Mouse (Mus musculus) left cerebral cortex, postnatal 25 days (tissue): Measurements from ENCODE around the gene 1110012L19Rik. TPM values are rescaled to one million over a fixed set of nuclear protein-coding genes. Genes with fewer than 3 reads are reported as not detected.
A peak's percentile ranks its signal among the peaks of the same experiment; 100 is the strongest.
"Not testable (repeated sequence)": the region's sequence is repeated elsewhere in the genome, so short reads cannot be mapped to it uniquely, and the experiment has no call there.

ENCODE experiments used
- DNase-seq, 2 experiments: peaks; one replicate each; pipeline ENCODE4 v3.0.0; 2022; ENCODE audit warnings: low spot score in 2 of 2, mixed read lengths in 1 of 2
- intact Hi-C: fragments of 180-260 bp; cut with DNase I; formaldehyde crosslinking; loops from one replicate; pipeline ENCODE4 v1.15.1; 2025
- total RNA-seq, 2 experiments: library from RNA; stranded (reverse); gene quantifications; 2 replicates each; pipeline ENCODE4 v1.2.3; 2021

Gene 1110012L19Rik
- 10 to 100 TPM; 11.4 to 12.4 TPM for total RNA-seq

DNA sequence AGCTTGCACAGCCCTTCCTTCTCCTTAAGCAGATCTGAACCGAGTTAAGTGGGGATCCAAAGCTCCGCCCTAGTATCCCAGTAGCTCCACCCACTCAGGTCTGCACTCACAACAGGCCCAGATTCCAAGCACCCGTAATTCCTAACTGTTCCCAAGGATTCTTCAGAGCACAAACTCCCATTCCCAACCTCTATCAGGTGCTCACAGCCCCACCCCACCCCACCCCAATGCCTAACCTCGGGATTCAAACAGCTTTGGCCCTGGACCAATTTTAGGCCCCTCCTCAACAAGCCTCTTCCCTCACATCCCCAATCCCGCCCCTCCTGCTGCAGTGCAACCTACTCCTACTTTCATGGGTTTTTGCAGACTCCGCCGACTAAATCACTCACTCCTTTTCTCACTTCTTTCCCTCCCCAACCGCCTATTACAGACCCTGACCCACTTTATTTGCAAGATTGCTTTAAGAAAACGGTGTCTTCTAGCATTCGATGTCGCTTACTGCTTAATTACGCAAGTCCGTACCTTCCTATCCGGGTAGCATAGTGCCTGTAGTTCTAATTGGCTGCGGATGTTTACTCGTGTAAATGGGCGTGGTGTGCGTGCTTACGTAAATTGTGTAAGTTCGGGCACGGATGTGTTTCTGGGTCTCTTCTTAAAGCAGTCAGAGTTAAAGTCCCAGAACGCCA, at the start of gene 1110012L19Rik:
Gene 1110012L19Rik (plus strand): TSS at position 602 of the 686 bp plus-strand sequence.
- intact Hi-C loops: no loop called here
- DNase-seq: peak; percentile 80 to 91

DNA sequence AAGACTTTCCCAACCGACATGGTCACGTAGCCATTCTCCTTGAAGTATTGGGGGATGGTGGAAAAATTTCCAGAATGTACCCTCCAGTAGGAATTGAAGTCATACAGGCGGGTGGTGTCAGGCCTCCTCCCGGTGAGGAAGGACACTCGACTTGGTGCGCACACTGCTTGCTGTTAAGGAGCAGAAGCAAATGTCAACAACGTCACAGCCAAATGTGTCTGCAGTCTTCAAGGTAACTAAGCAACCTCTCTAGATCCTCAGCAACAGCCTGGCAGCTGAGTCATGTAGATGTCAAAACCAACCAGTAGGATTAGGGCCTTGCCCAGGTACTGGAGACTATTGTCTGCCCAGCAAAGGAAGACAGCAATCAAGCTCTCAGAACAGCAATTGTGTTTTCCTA, 22.7 kb upstream of the 1110012L19Rik start:
- DNase-seq: peak in 1 of 2 experiments; percentile 24
- intact Hi-C loops: no loop called here

DNA sequence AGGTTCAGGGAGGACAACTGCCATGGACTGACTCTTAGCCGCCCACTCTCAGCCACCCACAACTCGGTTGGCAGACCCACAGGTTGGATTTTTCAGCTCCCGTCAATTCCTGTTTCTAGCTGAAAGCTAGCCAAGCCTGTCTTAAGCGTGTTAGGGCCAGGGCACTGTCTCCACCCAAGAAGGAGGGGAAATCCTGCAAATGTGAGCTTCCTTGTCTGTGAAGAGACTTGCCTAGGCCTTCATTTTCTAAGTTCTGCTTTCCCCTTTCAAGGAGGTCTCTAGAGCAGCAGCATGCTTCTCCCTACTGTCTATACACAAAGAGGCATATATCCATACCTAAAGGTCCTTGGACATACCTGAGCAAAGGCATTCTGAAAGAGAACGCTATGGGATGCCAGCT, 22.2 kb upstream of the 1110012L19Rik start:
- DNase-seq: peak; percentile 20 to 23
- intact Hi-C loops: no loop called here

DNA sequence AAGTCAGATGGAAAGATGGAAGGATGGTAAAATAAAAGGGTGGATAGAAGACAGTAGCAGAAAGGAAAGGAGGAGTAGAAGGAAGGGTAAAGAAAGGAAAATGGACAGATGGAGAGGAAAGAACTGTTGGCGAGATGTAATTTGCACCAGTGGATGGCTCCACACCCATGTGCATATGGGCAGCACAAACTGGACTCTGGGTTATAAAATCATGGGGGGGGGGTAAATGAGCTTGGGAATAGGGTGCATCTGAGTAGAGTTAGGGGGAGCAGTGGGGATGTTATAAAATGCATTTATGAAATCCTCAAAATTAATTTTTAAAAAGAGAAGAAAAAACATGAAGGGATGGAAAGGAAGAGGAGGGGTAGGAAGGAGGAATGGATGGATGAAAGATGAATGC, 21.5 kb upstream of the 1110012L19Rik start:
- intact Hi-C loops: no loop called here

DNA sequence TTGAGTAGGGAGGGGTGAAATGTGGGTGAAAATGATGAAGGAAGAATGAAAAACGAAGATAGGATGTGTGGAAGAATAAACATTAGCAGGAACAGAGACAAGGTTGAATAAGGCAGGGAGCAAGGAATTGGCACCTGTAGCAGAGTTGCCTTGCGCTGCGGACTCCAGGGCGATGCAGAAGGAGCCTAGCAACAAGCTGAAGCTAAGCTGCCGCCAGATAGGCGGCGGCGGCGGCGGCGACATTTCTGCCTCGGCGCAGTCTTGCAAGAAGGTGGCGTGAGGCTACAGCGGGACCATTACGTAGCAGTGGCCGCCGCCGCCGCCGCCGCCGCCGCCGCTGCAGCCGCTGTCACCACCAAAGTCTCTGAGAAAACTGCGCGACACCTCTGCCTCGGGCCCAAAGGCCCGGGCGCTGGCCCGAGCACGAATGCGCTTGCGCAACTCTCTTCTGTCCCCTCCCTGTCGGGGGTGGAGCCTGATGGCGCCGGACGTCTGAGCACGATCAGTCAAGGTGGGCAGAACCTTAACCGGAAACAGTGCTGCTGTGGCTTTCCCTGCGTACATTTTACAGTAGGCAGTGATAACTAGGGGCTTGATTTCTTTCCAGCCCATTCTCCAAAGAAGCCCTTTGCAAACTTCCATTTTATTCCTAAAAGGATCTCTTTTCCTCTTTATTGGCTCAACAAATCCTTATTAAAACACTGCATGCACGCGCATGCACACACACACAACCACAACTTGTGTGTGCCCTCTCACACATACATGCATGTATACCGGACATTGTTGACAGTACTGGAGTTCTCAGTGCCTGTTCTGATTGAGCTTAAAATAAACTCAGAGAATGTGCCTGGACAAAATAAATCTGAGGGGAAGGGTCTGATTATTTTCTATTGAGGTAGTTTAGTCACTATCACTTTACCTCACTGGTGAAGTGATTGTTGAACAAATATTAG, 20.7 kb upstream of the 1110012L19Rik start, which contains the start of gene Ids:
Gene Ids (minus strand): TSS at position 424 of the 953 bp plus-strand sequence.
- peak; percentile 76 to 90 for DNase-seq
- intact Hi-C loops: no loop called here

More for the DNA sequence above, 21.5 kb upstream of the 1110012L19Rik start:
- no peak for DNase-seq

DNA sequence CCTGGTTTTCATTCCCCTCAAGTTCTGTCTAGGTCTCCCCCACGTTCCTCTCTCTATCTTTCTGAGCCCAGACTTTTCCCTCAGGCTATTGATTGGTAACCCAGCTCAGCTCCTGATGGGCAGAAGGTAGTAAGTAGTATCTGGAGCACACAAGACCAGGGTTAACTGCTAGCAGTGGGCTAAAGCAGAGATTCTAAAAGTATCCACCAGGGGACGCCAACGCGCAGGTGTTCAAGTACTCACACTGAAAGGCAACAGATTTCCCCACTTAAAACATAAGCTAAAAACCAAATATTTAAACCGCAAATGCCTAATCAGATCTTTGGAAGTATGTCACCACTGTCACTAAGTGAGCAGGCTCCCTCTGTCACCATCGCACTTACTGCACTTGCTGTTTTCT, 15.9 kb upstream of the 1110012L19Rik start:
- intact Hi-C loops, DNase-seq: not testable (repeated sequence)

DNA sequence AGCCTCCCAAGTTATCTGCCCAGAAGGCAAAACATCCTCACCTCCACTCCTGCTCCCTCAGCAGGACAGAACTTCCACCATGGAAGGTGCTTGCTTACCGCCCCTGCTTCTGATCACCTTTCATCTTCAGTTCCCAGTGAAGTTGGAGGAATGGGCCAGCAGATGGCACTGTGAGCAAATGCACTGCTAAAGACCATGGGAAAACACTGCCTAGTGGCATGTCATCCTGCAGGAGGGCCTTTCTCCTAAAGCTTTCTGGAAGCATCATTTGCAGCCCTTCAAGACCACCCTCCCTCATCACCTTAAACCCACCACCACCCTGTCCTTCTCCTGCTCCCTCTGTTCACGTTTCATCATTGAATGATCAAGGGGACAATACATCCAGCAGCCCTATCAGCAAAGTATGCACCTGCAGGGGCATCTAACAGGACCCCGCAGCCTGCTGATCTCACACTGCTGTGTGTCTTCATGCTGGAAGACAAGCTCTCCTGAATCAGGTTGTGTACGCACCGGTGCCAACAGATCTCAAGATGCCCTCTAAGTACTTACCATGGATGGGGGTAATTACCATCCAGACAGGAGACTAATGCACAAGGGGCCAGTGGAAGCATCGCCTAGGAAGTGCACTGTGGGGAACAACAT, 11.1 kb upstream of the 1110012L19Rik start:
- intact Hi-C loops: loop anchor here (5.0 kb wide), 1 partner anchor 193 kb away; no protein-coding TSS in a partner anchor
- not testable (repeated sequence) for DNase-seq

DNA sequence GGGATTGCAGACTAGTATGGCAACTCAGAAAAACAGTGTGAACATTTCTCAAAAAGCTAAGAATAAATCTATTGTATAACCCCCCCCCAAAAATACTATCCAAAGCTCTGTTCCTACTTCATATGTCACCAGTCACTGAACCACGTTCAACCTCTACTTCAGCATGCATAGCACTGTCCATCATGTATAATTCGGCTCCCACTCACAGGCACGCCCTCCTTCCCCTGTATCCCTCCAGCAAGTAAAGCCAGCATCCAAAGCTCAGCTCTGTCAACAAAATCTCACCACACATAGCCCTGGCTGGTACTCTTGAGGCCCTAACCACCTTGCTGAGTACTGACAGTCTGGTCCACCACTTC, 781 bp upstream of the 1110012L19Rik start:
- DNase-seq: no peak
- intact Hi-C loops: no loop called here

- no peak for DNase-seq
- intact Hi-C loops: loop anchor here (1.0 kb wide), 1 partner anchor 90 kb away; no protein-coding TSS in a partner anchor
Measured at GRCm38 (mm10) chrX:70385962-70386351, 280 bp downstream of the 1110012L19Rik start.

- DNase-seq, intact Hi-C loops: not testable (repeated sequence)
Measured at GRCm38 (mm10) chrX:70392636-70393035, 7.0 kb downstream of the 1110012L19Rik start.

DNA sequence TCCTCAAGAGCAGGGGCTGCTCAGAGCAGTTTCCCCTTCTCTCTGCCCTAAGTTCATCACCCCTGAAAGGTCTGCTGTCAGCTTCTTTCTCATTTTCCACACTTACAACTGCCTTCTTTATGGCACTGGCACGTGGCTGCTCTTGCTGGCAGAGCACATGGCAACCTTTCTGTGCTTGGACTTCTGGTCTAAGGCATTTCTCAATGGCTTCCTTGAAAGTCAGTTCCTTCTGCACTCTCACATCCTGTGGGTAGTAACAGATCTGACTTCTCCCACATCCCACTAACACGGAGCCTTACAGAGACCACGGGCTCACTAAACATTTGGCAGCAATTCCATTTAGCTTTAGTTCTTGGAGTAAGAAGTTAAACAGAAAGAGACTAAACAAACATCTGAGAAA, 39.8 kb downstream of the 1110012L19Rik start:
- DNase-seq, intact Hi-C loops: not testable (repeated sequence)

Other genes with a start within 250 kb of the 1110012L19Rik start
- 100 to 1,000 TPM; 350 to 363 TPM for gene Ids, start 20.8 kb upstream of the 1110012L19Rik start, total RNA-seq
- 10 to 100 TPM; 51.4 to 64.5 TPM for gene Tmem185a, start 91.3 kb downstream of the 1110012L19Rik start, total RNA-seq